Comparison of ENCODE assay signal across 19 mouse cellular contexts in the genomic region with DNA sequence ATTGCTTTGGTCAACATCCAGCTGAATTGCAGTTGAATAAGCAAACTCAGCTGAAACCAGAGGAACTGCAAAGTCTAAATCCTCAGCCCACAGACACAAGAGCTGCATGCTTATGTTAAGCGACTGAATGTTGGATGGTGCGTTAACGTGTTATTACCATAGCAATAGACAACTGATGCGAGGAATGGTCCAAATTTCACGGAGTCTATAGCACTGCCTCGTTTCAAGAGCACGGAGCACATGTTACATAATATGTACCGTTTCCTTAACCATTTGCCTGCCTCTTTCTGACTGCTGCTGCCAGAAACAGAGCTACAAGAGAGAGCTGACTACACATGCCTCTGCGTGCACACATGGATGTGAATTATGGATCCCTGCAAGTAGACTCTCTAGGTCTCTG.
DNase-seq lines count a peak whose midpoint lies in the region; ATAC-seq and TF ChIP-seq lines count a peak whose summit lies in the region.
"Had no signal": no experiment of that assay in that cellular context is flagged by ENCODE, and none has a peak within 500 bp of the region (broad histone marks: within the 10 kb centered on the region; RNA-seq: fewer than 3 reads in every experiment).

No protein-coding gene starts in this region.

- no peak overlapping the region for H3K4me2 ChIP-seq in embryonic facial prominence, embryonic 14.5 days (ENCODE audit: low read depth, low read length)
- H3K4me2 ChIP-seq in intestine, embryonic 16.5 days (ENCODE audit: low read depth, low read length) = no peak overlapping the region
- H3K4me2 ChIP-seq: heart, embryonic 15.5 days; hindbrain, embryonic 14.5 days; liver, embryonic 13.5 days had no signal

- peak; percentile 88 for ATAC-seq in embryonic facial prominence, embryonic 14.5 days (ENCODE audit: low read depth)
- ATAC-seq in intestine, embryonic 16.5 days = no peak
- ATAC-seq: activated CD4-positive, CD25-positive, alpha-beta regulatory T cell, adult 4 months had no signal

- no peak for TF ChIP-seq CTCF in lung, adult 2 months (IDR thresholded peaks at IDR 0.05; ENCODE audit: insufficient read depth, low read length)

- no peak overlapping the region for H3K9ac ChIP-seq in embryonic facial prominence, embryonic 14.5 days (ENCODE audit: low read depth, low read length)
- no peak overlapping the region for H3K9ac ChIP-seq in intestine, embryonic 16.5 days (ENCODE audit: low read depth, low read length)
- H3K9ac ChIP-seq: heart, embryonic 15.5 days; hindbrain, embryonic 14.5 days; liver, embryonic 13.5 days had no signal

- peaks cover 13% of the 10 kb centered on the region for H3K4me1 ChIP-seq in embryonic facial prominence, embryonic 14.5 days (ENCODE audit: control insufficient read depth, insufficient read depth, low read length)
- no peaks in the 10 kb centered on the region for H3K4me1 ChIP-seq in intestine, embryonic 16.5 days (ENCODE audit: control insufficient read depth, insufficient read depth, low read length)
- H3K4me1 ChIP-seq in lung, adult 2 months (ENCODE audit: control insufficient read depth, insufficient read depth, low read length) = no peaks in the 10 kb centered on the region
- H3K4me1 ChIP-seq: liver, embryonic 13.5 days had no signal

- H3K27me3 ChIP-seq in embryonic facial prominence, embryonic 14.5 days (replicated peaks; ENCODE audit: control insufficient read depth, insufficient read depth, low read length) = no peaks in the 10 kb centered on the region
- H3K27me3 ChIP-seq in intestine, embryonic 16.5 days (replicated peaks; ENCODE audit: control insufficient read depth, insufficient read depth, low read length) = no peaks in the 10 kb centered on the region
- H3K27me3 ChIP-seq: liver, embryonic 13.5 days had no signal

- DNase-seq in left cerebral cortex, adult 11 months (ENCODE audit: low spot score) = peak; percentile 10
- no peak for DNase-seq in left cerebral cortex, postnatal 4 days
- peak; percentile 91 for DNase-seq in embryonic facial prominence, embryonic 14.5 days (ENCODE audit: low spot score)
- DNase-seq in frontal cortex, adult 2 months (ENCODE audit: extremely low spot score in 1 of 2, low spot score in 1 of 2) = peak; percentile 20 to 52
- peak; percentile 49 to 72 for DNase-seq in left cerebral cortex, postnatal 25 days (ENCODE audit: low spot score in 2 of 2)
- no peak for DNase-seq in spleen, postnatal 10 days (ENCODE audit: low spot score in 2 of 2)
- DNase-seq in lung, adult 2 months = no peak
- DNase-seq: cerebellum, adult 2 months; gastrocnemius, postnatal 14 days; kidney, adult 8-10 months; liver, embryonic 13.5 days; lung, postnatal 14 days; thymus, postnatal 4 days had no signal

- no peak overlapping the region for H3K4me3 ChIP-seq in embryonic facial prominence, embryonic 14.5 days (ENCODE audit: low read depth, low read length)
- H3K4me3 ChIP-seq in intestine, embryonic 16.5 days (ENCODE audit: low read length) = no peak overlapping the region
- H3K4me3 ChIP-seq in lung, adult 2 months (replicated peaks; ENCODE audit: extremely low read depth, low read depth, low read length) = no peak overlapping the region
- H3K4me3 ChIP-seq: erythroblast, embryonic 14.5 days; heart, embryonic 15.5 days; liver, embryonic 13.5 days; midbrain, embryonic 10.5 days had no signal

- intact Hi-C loops in left cerebral cortex, postnatal 4 days (cut with DNase I) = no loop called here
- intact Hi-C loops in left cerebral cortex, postnatal 25 days (cut with DNase I) = loop anchor here (5.0 kb wide), 1 partner anchor 369 kb away; no protein-coding TSS in a partner anchor

- TF ChIP-seq POLR2A in lung, adult 2 months (IDR thresholded peaks at IDR 0.05; ENCODE audit: borderline replicate concordance, extremely low read depth, low read depth, low read length) = no peak

- no peaks in the 10 kb centered on the region for H3K36me3 ChIP-seq in embryonic facial prominence, embryonic 14.5 days (ENCODE audit: control insufficient read depth, insufficient read depth, low read length)
- no peaks in the 10 kb centered on the region for H3K36me3 ChIP-seq in intestine, embryonic 16.5 days (ENCODE audit: control insufficient read depth, insufficient read depth, low read length)
- H3K36me3 ChIP-seq: heart, embryonic 15.5 days; liver, embryonic 13.5 days; midbrain, embryonic 10.5 days had no signal

- 48% methylated on average over 9 of the region's 9 CpGs for whole genome bisulfite sequencing in embryonic facial prominence, embryonic 14.5 days
- WGBS in intestine, embryonic 16.5 days = 78% methylated on average over 9 of the region's 9 CpGs
- WGBS in lung, adult 2 months = 62% methylated on average over 9 of the region's 9 CpGs

- H3K9me3 ChIP-seq in embryonic facial prominence, embryonic 14.5 days (ENCODE audit: control insufficient read depth, low read length) = no peaks in the 10 kb centered on the region
- H3K9me3 ChIP-seq in intestine, embryonic 16.5 days (ENCODE audit: control insufficient read depth, low read length) = no peaks in the 10 kb centered on the region
- H3K9me3 ChIP-seq: heart, embryonic 15.5 days; liver, embryonic 13.5 days; midbrain, embryonic 10.5 days had no signal

- 0 out of 2 replicates have a peak overlapping the region, but pooled peaks have one; percentile 44 for H3K27ac ChIP-seq in embryonic facial prominence, embryonic 14.5 days (replicated peaks; ENCODE audit: low read depth, low read length)
- H3K27ac ChIP-seq in intestine, embryonic 16.5 days (ENCODE audit: low read length) = no peak overlapping the region
- H3K27ac ChIP-seq: heart, embryonic 15.5 days; hindbrain, embryonic 14.5 days; liver, embryonic 13.5 days; midbrain, embryonic 10.5 days had no signal

Comparison
In these comparisons a context has a peak if more than half of its experiments do, and no peak if none do; other contexts are left out.
1. DNase-seq: peak in left cerebral cortex, adult 11 months (single experiment), embryonic facial prominence, embryonic 14.5 days (single experiment), frontal cortex, adult 2 months (2 of 2) and left cerebral cortex, postnatal 25 days (2 of 2); none in left cerebral cortex, postnatal 4 days (single experiment), spleen, postnatal 10 days (0 of 2) and lung, adult 2 months (single experiment).